Mouse (Mus musculus) cerebellum, adult 2 months (tissue): ENCODE measurements at regions not wholly inside any gene's neighbourhood (a gene's known extent, or its start where the extent isn't known, plus 50 kb on each side); places are given as distances from the start of the nearest gene placed in this dataset.

Experiments
- DNase-seq, 2 experiments: peaks; one replicate each; pipeline ENCODE4 v3.0.0; 2021
- H3K27ac ChIP-seq: fragments of 200-500 bp; 2 replicates; pipeline ENCODE4 v1.5.1; 2012; ENCODE audit warnings: low read length, control low read depth, inconsistent platforms; ENCODE audit not compliant: insufficient read depth
- H3K27me3 ChIP-seq: fragments of 200-500 bp; 2 replicates; pipeline ENCODE4 v1.6.1; 2012; ENCODE audit warnings: inconsistent platforms, mild to moderate bottlenecking, low read length, moderate library complexity; ENCODE audit not compliant: control insufficient read depth, insufficient read depth
- H3K4me1 ChIP-seq: fragments of 200-500 bp; 2 replicates; pipeline ENCODE4 v1.6.1; 2011; ENCODE audit warnings: low read length; ENCODE audit not compliant: control insufficient read depth, insufficient read depth
- H3K4me3 ChIP-seq: fragments of 200-500 bp; replicated peaks from 2 replicates; pipeline ENCODE3; 2011; ENCODE audit warnings: mild to moderate bottlenecking, low read depth, low read length, control low read depth; ENCODE audit not compliant: insufficient read depth
- CTCF ChIP-seq: fragments of 200-500 bp; IDR thresholded peaks from 2 replicates; pipeline ENCODE4 v1.5.1; 2011; ENCODE audit warnings: low read depth, mild to moderate bottlenecking, control low read depth, low read length, moderate library complexity, borderline replicate concordance; ENCODE audit not compliant: insufficient read depth
- POLR2A ChIP-seq: fragments of 200-500 bp; IDR thresholded peaks from 2 replicates; pipeline ENCODE4 v1.6.1; 2011; ENCODE audit warnings: low read length, control low read depth, borderline replicate concordance; ENCODE audit not compliant: insufficient read depth
- WGBS: fragments of 180-500 bp; shearing (Covaris S2); methylation state at CpG from one replicate; pipeline ENCODE4 v1.1.7; 2018; 5-methylcytosine and 5-hydroxymethylcytosine counted together

DNA sequence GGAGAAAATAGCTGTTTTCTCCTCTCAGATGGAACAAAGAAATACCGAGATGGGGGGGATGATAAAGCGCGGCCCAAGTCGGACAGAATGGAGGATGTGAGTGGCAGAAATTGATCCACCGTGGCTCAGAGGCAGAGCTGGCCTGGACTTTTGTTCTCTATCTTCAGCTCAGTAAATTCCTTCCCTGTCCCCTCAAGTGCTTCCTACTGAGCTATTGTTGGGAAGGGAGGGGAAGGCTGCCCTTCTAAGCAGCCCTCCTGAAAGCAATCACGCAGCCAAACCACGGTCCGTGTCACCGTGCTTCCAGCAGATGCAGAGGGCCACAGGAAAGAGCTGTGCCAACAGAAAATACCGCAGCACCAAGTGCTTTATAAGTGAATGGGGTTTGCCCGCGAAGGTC, 212.2 kb upstream of the Trpc7 start:
- 17% methylated on average over 12 of the region's 12 CpGs for WGBS
- H3K27me3 ChIP-seq, result no peaks in the 10 kb centered on the region
- no peak for DNase-seq
- H3K27ac ChIP-seq, result no peak overlapping the region
- no peaks in the 10 kb centered on the region for H3K4me1 ChIP-seq
- no peak for TF ChIP-seq CTCF
- TF ChIP-seq POLR2A, result no peak
- H3K4me3 ChIP-seq, result no peak overlapping the region

DNA sequence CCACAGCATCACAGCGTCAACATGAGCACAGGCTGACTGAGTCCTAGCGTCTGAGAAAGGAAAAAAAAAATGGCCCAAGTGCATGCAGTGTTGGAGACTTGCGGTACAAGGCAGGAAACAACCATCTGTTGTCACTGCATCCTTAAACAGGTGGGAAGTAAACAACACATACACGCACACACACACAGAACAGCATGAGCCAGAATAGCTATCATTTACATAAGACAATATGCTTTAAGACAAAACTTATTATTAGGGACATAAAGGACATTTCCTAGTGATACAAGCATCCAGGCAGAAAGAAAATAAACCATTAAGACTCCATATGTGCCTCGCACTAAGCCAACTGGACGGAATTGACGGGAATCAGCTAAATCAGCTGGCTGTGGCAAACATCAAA, 203.8 kb upstream of the Trpc7 start:
- H3K27ac ChIP-seq, result no peak overlapping the region
- no peaks in the 10 kb centered on the region for H3K27me3 ChIP-seq
- WGBS, result 61% methylated on average over 7 of the region's 7 CpGs
- no peaks in the 10 kb centered on the region for H3K4me1 ChIP-seq
- DNase-seq, result no peak
- H3K4me3 ChIP-seq, result no peak overlapping the region
- TF ChIP-seq POLR2A (no peak), CTCF (no peak)

DNA sequence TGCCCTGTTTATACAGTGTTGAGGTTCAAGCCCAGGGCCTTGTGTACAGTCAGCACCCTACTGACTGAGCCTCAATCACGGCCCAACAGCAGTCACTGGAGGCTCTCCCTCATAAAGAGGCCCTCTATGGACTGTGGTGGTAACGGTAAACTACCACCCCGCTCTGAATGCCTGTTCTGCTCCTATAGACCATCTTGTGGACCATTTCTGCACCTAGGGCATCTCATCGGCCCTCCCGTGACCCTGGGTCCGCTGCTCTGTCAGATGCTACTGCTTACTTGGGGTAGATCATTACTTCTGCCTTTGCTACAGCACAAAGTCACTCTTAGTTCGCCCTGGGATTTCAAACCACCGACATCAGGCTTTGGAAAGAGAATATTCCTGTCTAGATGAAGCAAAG, 196.1 kb upstream of the Trpc7 start:
- peaks cover 21% of the 10 kb centered on the region for H3K4me1 ChIP-seq
- TF ChIP-seq CTCF, result no peak
- no peaks in the 10 kb centered on the region for H3K27me3 ChIP-seq
- no peak overlapping the region for H3K27ac ChIP-seq
- no peak overlapping the region for H3K4me3 ChIP-seq
- 92% methylated on average over 8 of the region's 8 CpGs for WGBS
- DNase-seq, result no peak

DNA sequence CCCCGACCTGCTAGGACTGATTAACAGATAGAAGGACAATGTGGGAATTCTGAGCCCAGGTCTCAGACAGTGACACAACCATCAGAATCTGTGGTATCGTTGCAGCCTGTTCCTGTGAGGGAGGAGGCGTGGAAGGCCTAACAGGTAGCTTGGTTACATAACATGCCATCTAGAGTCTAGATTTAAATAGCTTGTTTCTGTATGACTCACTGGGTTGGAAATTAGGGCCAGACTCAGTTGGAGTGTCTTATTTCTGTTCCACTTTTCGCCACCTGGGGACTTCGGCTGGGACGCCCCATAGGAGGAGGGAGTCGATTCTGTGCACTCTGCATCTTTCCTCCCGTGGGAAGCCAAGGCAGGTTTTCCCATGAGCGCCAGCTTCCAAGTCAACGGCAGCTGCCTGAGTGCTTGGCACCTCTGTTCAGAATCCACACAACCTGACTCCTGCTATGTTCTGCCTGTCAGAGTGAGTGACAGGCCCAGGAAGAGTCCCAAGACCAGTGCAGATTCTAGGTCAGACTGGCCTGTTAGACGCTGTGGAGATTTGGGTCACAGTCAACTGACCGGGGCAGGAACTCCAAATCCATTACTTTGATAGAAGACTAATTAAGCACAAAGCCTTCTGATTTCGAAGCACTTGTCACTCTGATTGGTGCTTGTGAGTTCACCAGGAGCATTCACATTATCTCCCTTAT, 193.7 kb upstream of the Trpc7 start:
- TF ChIP-seq POLR2A, result no peak
- no peak for TF ChIP-seq CTCF
- H3K4me3 ChIP-seq, result no peak overlapping the region
- no peaks in the 10 kb centered on the region for H3K27me3 ChIP-seq
- no peak overlapping the region for H3K27ac ChIP-seq
- peaks cover 21% of the 10 kb centered on the region for H3K4me1 ChIP-seq
- peak; percentile 47 to 71 for DNase-seq
- 41% methylated on average over 13 of the region's 13 CpGs for WGBS

DNA sequence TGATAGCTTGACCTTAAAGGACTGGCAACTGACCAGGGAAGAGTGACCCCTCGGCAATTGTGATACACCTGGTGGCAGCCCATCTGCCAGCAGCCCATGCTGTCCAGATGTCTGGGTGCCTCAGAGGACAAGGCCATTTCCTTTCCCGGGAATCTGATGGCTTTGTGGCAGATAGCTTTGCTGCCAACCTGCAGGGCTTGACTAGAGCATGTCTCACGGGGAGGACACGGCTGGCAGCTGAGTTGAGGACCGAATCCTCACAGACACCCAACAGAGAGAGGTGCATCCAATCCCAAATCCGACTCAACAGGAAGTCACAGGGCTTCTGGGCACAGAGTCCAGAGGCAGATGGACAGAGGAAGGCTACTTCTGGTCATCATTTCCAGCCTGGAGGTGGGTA, 192.2 kb upstream of the Trpc7 start:
- peak; percentile 49 to 61 for DNase-seq
- H3K4me3 ChIP-seq, result no peak overlapping the region
- H3K27ac ChIP-seq, result no peak overlapping the region
- TF ChIP-seq CTCF (no peak), POLR2A (no peak)
- H3K4me1 ChIP-seq, result peaks cover 21% of the 10 kb centered on the region
- 6% methylated on average over 6 of the region's 6 CpGs for WGBS
- no peaks in the 10 kb centered on the region for H3K27me3 ChIP-seq

DNA sequence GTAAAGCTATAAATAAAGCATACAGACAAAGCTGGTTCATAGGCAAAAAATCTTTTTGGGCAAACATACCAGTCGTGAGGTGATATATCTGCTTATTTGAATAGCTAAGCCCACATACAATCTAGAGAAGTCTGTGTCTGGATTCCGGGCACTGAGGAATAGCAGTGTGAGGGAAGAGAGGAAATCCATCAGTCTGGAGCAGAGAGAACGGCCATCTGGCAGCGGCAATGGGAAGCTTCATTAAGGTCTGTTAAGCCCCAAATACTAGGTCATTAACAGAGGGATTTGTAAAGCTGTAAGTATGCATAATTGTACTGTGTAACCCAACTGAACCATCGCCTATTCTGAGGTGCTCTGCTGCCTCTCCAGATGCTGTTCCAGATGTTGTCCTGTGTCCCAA, 191.6 kb upstream of the Trpc7 start:
- 39% methylated on average over 5 of the region's 5 CpGs for WGBS
- no peak overlapping the region for H3K4me3 ChIP-seq
- peak; percentile 34 to 55 for DNase-seq
- no peaks in the 10 kb centered on the region for H3K27me3 ChIP-seq
- H3K4me1 ChIP-seq, result peaks cover 21% of the 10 kb centered on the region
- TF ChIP-seq POLR2A, result no peak
- no peak for TF ChIP-seq CTCF
- H3K27ac ChIP-seq, result no peak overlapping the region

DNA sequence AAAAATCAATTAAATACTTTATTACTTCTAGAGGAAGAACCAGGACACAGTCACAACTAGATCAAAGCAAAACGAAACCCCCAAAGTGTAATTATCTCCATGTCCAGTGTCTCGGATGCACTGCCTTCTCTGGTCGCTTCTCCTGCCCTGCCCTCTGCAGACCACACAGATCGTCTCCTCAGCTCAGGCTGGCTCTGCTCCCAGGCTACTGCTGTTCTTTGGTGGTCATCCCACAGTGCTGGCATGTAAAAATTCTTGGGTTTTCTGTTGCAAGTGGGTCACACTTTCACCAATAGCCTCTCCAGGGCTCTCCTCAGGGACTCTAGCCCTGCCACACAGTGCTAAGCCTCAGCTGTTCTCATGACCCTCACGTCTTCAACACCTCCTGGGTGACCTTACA, 188.0 kb upstream of the Trpc7 start:
- Histone ChIP-seq H3K27me3 (no peaks in the 10 kb centered on the region), H3K27ac (no peak overlapping the region), H3K4me3 (no peak overlapping the region), H3K4me1 (peaks cover 12% of the 10 kb centered on the region)
- WGBS, result 37% methylated on average over 5 of the region's 5 CpGs
- TF ChIP-seq CTCF, result no peak
- no peak for TF ChIP-seq POLR2A
- DNase-seq, result peak; percentile 21 to 32

DNA sequence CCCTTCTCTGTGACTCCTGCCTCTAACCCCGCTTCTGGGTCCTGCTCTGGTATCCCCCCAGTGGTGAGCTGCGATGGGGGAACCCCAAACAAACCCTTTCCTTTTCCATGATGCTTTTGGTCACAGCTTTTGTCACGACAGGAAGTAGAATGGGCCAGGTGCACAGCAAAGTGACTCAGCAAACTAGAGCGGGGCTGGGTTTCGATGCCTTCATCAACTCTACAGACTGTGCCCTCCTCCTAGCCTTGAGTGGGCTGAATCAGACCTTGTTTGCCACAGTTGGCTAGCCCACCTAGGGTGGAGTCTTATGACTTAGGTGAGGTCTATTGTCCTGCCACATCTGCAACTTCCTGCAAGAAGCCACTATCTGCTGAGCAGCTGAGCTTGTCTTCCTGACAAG, 174.7 kb upstream of the Trpc7 start:
- no peak for TF ChIP-seq POLR2A
- TF ChIP-seq CTCF, result no peak

More for the DNA sequence above, 174.7 kb upstream of the Trpc7 start:
- no peak for DNase-seq
- Histone ChIP-seq H3K27me3 (no peaks in the 10 kb centered on the region), H3K4me3 (no peak overlapping the region), H3K4me1 (no peaks in the 10 kb centered on the region), H3K27ac (no peak overlapping the region)
- 84% methylated on average over 5 of the region's 5 CpGs for WGBS
